Mouse (Mus musculus): Measurements from ENCODE around the gene Ppp2r2c. TPM values are rescaled to one million over a fixed set of nuclear protein-coding genes. Genes with fewer than 3 reads are reported as not detected.

Gene Ppp2r2c
- total and polyA plus RNA-seq, 3 experiments: 0.05 TPM; not detected in 2

DNA sequence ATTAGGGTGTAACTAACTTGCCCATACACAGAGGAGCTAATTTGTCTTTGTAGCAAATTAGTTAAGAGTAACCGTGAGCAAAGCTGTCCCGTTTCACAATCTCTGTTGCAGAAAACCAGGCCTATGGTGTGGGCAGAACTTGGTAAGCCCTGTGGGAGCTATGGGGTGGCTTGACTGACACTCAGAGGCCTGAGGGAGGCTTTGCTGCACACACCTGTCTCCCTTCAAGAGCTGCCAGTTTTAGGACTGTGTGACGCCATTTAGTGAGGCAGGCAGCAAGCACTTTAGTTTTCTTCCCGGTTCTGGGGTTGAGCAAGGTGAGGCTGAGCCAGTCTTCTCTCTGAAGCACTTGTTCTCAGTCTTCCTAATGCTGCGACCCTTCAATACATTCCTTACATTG, 17.3 kb downstream of the Ppp2r2c start:
- Histone ChIP-seq H3K27me3 (ENCODE audit: insufficient read depth, low read length) (no peaks in the 10 kb centered on the region; the same call in 1 of the 2 replicates), H3K36me3 (replicated peaks) (no peaks in the 10 kb centered on the region), H3K4me1 (ENCODE audit: insufficient read depth, low read depth, low read length) (no peaks in the 10 kb centered on the region), H3K4me3 (ENCODE audit: low read depth, low read length) (no peak overlapping the region), H3K9me3 (replicated peaks) (no peaks in the 10 kb centered on the region)
- ATAC-seq (ENCODE audit: extremely low read depth, insufficient number of reproducible peaks, low FRiP score, poor library complexity, severe bottlenecking): no peak
- TF ChIP-seq GATA2 (IDR thresholded peaks at IDR 0.05; ENCODE audit: borderline replicate concordance, low read depth, low read length) (no peak), CTCF (IDR thresholded peaks at IDR 0.05; ENCODE audit: low read depth, low read length) (no peak), TAL1 (conservative IDR thresholded peaks at IDR 0.05; ENCODE audit: low read depth, low read length) (no peak), POLR2AphosphoS5 (IDR thresholded peaks at IDR 0.05; ENCODE audit: insufficient replicate concordance, low read depth, low read length) (no peak), GATA1 (IDR thresholded peaks at IDR 0.05; ENCODE audit: borderline replicate concordance, low read length) (no peak)
- no peak for DNase-seq (ENCODE audit: low spot score)

- Histone ChIP-seq H3K9me3 (replicated peaks) (no peaks in the 10 kb centered on the region), H3K36me3 (replicated peaks) (no peaks in the 10 kb centered on the region), H3K27me3 (ENCODE audit: insufficient read depth, low read length) (no peaks in the 10 kb centered on the region), H3K4me3 (ENCODE audit: low read depth, low read length) (no peak overlapping the region), H3K4me1 (ENCODE audit: insufficient read depth, low read depth, low read length) (no peaks in the 10 kb centered on the region)
- DNase-seq (ENCODE audit: low spot score): no peak
- ATAC-seq (ENCODE audit: extremely low read depth, insufficient number of reproducible peaks, low FRiP score, poor library complexity, severe bottlenecking): no peak
- TF ChIP-seq POLR2AphosphoS5 (IDR thresholded peaks at IDR 0.05; ENCODE audit: insufficient replicate concordance, low read depth, low read length) (no peak), TAL1 (conservative IDR thresholded peaks at IDR 0.05; ENCODE audit: low read depth, low read length) (no peak), GATA1 (IDR thresholded peaks at IDR 0.05; ENCODE audit: borderline replicate concordance, low read length) (no peak), GATA2 (IDR thresholded peaks at IDR 0.05; ENCODE audit: borderline replicate concordance, low read depth, low read length) (no peak), CTCF (IDR thresholded peaks at IDR 0.05; ENCODE audit: low read depth, low read length) (no peak)
These were observed 18.0 kb downstream of the Ppp2r2c start for GRCm38 (mm10) chr5:36886298-36886697.

GRCm38 (mm10) chr5:36886852-36887283, 18.6 kb downstream of the Ppp2r2c start:
- TF ChIP-seq CTCF (IDR thresholded peaks at IDR 0.05; ENCODE audit: low read depth, low read length) (no peak), TAL1 (conservative IDR thresholded peaks at IDR 0.05; ENCODE audit: low read depth, low read length) (no peak), GATA2 (IDR thresholded peaks at IDR 0.05; ENCODE audit: borderline replicate concordance, low read depth, low read length) (no peak), POLR2AphosphoS5 (IDR thresholded peaks at IDR 0.05; ENCODE audit: insufficient replicate concordance, low read depth, low read length) (no peak), GATA1 (IDR thresholded peaks at IDR 0.05; ENCODE audit: borderline replicate concordance, low read length) (no peak)
- H3K36me3 ChIP-seq (replicated peaks): no peaks in the 10 kb centered on the region
- H3K4me3 ChIP-seq (ENCODE audit: low read depth, low read length): no peak overlapping the region
- DNase-seq (ENCODE audit: low spot score) (no peak), ATAC-seq (ENCODE audit: extremely low read depth, insufficient number of reproducible peaks, low FRiP score, poor library complexity, severe bottlenecking) (no peak)
- no peaks in the 10 kb centered on the region for H3K9me3 ChIP-seq (replicated peaks)
- no peaks in the 10 kb centered on the region for H3K4me1 ChIP-seq (ENCODE audit: insufficient read depth, low read depth, low read length)
- no peaks in the 10 kb centered on the region for H3K27me3 ChIP-seq (ENCODE audit: insufficient read depth, low read length)

GRCm38 (mm10) chr5:36887299-36887988, 19.1 kb downstream of the Ppp2r2c start:
- Histone ChIP-seq H3K9me3 (replicated peaks) (no peaks in the 10 kb centered on the region), H3K4me1 (ENCODE audit: insufficient read depth, low read depth, low read length) (no peaks in the 10 kb centered on the region), H3K27me3 (ENCODE audit: insufficient read depth, low read length) (no peaks in the 10 kb centered on the region), H3K4me3 (ENCODE audit: low read depth, low read length) (no peak overlapping the region), H3K36me3 (replicated peaks) (no peaks in the 10 kb centered on the region)
- TF ChIP-seq GATA2 (IDR thresholded peaks at IDR 0.05; ENCODE audit: borderline replicate concordance, low read depth, low read length): no peak
- no peak for TF ChIP-seq POLR2AphosphoS5 (IDR thresholded peaks at IDR 0.05; ENCODE audit: insufficient replicate concordance, low read depth, low read length)
- no peak for TF ChIP-seq GATA1 (IDR thresholded peaks at IDR 0.05; ENCODE audit: borderline replicate concordance, low read length)
- no peak for TF ChIP-seq TAL1 (conservative IDR thresholded peaks at IDR 0.05; ENCODE audit: low read depth, low read length)
- no peak for TF ChIP-seq CTCF (IDR thresholded peaks at IDR 0.05; ENCODE audit: low read depth, low read length)
- ATAC-seq (ENCODE audit: extremely low read depth, insufficient number of reproducible peaks, low FRiP score, poor library complexity, severe bottlenecking) (no peak), DNase-seq (ENCODE audit: low spot score) (no peak)

GRCm38 (mm10) chr5:36888501-36888900, 20.2 kb downstream of the Ppp2r2c start:
- TF ChIP-seq GATA1 (IDR thresholded peaks at IDR 0.05; ENCODE audit: borderline replicate concordance, low read length) (no peak), GATA2 (IDR thresholded peaks at IDR 0.05; ENCODE audit: borderline replicate concordance, low read depth, low read length) (no peak)

GRCm38 (mm10) chr5:36888911-36889310, 20.6 kb downstream of the Ppp2r2c start:
- no peaks in the 10 kb centered on the region; the same call in 1 of the 2 replicates for H3K27me3 ChIP-seq (ENCODE audit: insufficient read depth, low read length)

More at GRCm38 (mm10) chr5:36888501-36888900, 20.2 kb downstream of the Ppp2r2c start:
- Histone ChIP-seq H3K4me1 (ENCODE audit: insufficient read depth, low read depth, low read length) (no peaks in the 10 kb centered on the region), H3K9me3 (replicated peaks) (no peaks in the 10 kb centered on the region), H3K36me3 (replicated peaks) (no peaks in the 10 kb centered on the region), H3K27me3 (ENCODE audit: insufficient read depth, low read length) (no peaks in the 10 kb centered on the region; the same call in 1 of the 2 replicates), H3K4me3 (ENCODE audit: low read depth, low read length) (no peak overlapping the region)
- no peak for ATAC-seq (ENCODE audit: extremely low read depth, insufficient number of reproducible peaks, low FRiP score, poor library complexity, severe bottlenecking)
- no peak for DNase-seq (ENCODE audit: low spot score)

More at GRCm38 (mm10) chr5:36888911-36889310, 20.6 kb downstream of the Ppp2r2c start:
- no peaks in the 10 kb centered on the region for H3K36me3 ChIP-seq (replicated peaks)
- H3K4me1 ChIP-seq (ENCODE audit: insufficient read depth, low read depth, low read length): no peaks in the 10 kb centered on the region
- ATAC-seq (ENCODE audit: extremely low read depth, insufficient number of reproducible peaks, low FRiP score, poor library complexity, severe bottlenecking): no peak
- H3K4me3 ChIP-seq (ENCODE audit: low read depth, low read length): no peak overlapping the region
- DNase-seq (ENCODE audit: low spot score): no peak
- H3K9me3 ChIP-seq (replicated peaks): no peaks in the 10 kb centered on the region
- TF ChIP-seq GATA2 (IDR thresholded peaks at IDR 0.05; ENCODE audit: borderline replicate concordance, low read depth, low read length) (no peak), GATA1 (IDR thresholded peaks at IDR 0.05; ENCODE audit: borderline replicate concordance, low read length) (no peak), CTCF (IDR thresholded peaks at IDR 0.05; ENCODE audit: low read depth, low read length) (no peak), POLR2AphosphoS5 (IDR thresholded peaks at IDR 0.05; ENCODE audit: insufficient replicate concordance, low read depth, low read length) (no peak), TAL1 (conservative IDR thresholded peaks at IDR 0.05; ENCODE audit: low read depth, low read length) (no peak)
